Mouse (Mus musculus) layer of hippocampus, adult 9-11 months (tissue): ENCODE data around the gene Bend3.
A peak's percentile ranks its signal among the peaks of the same experiment; 100 is the strongest.

Experiments
- DNase-seq: peaks from one replicate; pipeline ENCODE4 v3.0.0; 2022

The Bend3 gene

GRCm38 (mm10) chr10:43537652-43538051 is 59.0 kb downstream of the Bend3 start:
- no peak for DNase-seq

GRCm38 (mm10) chr10:43538831-43539230 is 60.2 kb downstream of the Bend3 start:
- DNase-seq: no peak

- DNase-seq: no peak
Measured at GRCm38 (mm10) chr10:43539746-43540310, 61.2 kb downstream of the Bend3 start.

GRCm38 (mm10) chr10:43540442-43541152 is 62.0 kb downstream of the Bend3 start, which contains the start of gene 1700021F05Rik:
Gene 1700021F05Rik (minus strand): TSS chr10:43540994.
- peak; percentile 94 for DNase-seq

GRCm38 (mm10) chr10:43541153-43541544 is 62.5 kb downstream of the Bend3 start:
- no peak for DNase-seq

GRCm38 (mm10) chr10:43549411-43549810 is 70.8 kb downstream of the Bend3 start:
- DNase-seq: no peak

GRCm38 (mm10) chr10:43550923-43551322 is 72.3 kb downstream of the Bend3 start:
- DNase-seq: no peak

GRCm38 (mm10) chr10:43551388-43551787 is 72.8 kb downstream of the Bend3 start:
- no peak for DNase-seq

GRCm38 (mm10) chr10:43557630-43558165 is 79.1 kb downstream of the Bend3 start:
- DNase-seq: no peak

GRCm38 (mm10) chr10:43559313-43559712 is 80.7 kb downstream of the Bend3 start:
- DNase-seq: no peak

GRCm38 (mm10) chr10:43560765-43561164 is 82.1 kb downstream of the Bend3 start:
- DNase-seq: no peak

GRCm38 (mm10) chr10:43561311-43561710 is 82.7 kb downstream of the Bend3 start:
- DNase-seq: no peak
